Mouse (Mus musculus) urinary bladder, postnatal 25 days (tissue): Measurements from ENCODE around the gene Gm21988.

Experiments used
- DNase-seq: peaks from one replicate; pipeline ENCODE4 v3.0.0; 2022; ENCODE audit warnings: low spot score

The Gm21988 gene

DNA sequence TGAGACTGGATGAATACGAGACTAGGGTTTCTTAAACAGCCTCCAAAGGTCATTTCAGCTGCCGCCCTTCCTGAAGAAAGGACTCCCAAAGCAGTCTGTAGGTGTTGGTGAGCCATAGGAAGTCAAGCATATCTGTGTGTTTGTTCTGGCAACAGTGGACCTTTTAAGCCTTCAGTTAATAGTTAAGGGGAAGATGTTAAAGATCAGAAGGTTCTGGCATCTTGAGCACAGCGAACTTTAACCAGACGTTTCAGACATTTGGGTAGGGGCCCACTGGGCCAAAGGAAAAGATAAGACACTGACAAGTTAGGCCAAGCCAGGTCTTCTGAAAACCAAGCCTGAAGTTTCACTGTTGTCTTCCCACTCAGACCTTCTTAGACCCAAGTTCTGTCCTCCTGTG lies 21.6 kb downstream of the Gm21988 start:
- DNase-seq = no peak

DNA sequence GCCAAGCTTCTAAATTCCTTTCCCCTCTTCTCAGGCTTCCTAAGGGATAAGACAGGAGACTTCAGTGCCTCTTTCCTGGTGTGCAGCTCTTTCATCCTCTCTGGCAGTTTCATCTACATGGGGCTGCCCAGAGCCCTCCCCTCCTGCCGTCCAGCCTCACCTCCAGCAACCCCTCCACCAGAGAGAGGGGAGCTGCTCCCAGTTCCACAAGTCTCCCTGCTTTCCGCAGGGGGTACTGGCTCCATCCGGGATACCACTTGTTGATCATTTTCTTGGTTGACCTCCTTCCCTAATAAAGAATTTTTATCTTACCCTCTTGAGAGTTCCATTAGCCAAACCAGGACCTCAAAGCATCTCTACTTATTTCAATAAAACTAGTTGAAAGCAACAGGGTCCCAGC lies 23.5 kb downstream of the Gm21988 start:
- no peak for DNase-seq

DNA sequence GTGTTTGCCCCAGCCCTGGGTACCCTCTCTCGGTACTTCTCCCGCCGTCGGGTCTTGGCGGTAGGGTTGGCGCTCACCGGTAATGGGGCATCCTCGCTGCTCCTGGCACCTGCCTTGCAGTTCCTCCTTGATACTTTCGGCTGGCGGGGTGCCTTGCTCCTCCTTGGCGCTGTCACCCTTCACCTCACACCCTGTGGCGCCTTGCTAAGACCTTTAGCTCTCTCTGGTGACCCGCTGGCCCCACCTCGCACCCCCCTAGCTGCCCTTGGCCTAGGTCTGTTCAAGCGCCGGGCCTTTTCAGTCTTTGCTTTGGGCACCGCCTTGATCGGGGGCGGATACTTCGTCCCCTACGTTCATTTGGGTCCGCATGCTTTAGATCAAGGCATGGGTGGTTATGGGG lies 24.3 kb downstream of the Gm21988 start:
- DNase-seq = no peak

DNA sequence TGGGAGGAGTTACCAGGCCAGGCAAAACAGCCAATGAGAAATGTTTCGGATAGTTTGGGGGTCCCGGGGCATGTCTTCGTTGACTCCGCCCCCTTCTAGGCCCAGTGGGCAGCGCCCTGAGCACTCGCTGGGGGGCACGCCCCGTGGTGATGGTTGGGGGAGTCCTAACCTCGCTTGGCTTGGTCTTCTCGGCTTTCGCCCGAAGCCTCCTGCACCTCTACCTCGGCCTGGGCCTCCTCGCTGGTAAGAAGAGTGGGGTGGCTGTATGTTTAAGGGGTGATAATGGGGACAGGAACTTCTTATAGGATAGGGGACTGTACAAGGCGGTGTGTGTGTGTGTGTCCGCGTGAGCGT lies 24.8 kb downstream of the Gm21988 start:
- DNase-seq = no peak

DNA sequence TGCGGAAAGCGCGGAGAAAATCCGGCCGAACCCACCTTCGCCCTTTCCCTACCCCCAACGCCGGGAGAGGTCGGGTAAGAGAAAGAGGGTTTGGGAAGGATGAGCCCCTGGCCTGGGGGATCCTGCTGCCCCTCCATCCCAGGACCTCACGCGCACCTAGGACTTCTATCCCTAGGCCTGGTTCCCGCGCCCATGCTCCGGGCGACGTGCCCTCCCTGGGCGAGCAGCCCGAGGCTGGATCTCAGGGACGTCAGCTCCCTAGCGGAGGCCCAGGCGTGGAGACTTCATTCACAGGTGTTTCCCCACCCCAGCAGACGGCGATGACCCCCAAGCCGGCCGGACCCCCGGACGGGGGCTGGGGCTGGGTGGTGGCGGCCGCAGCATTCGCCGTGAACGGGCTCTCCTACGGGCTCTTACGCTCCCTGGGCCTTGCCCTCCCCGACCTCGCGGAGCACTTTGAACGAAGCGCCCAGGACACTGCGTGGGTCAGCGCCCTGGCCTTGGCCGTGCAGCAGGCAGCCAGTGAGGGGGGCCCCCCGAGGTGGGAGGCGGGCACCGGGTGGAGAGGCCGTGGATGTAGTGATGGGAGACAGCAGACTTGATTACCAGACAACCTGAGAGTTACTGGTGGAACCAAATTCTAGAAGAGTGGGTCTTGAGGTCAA lies 25.3 kb downstream of the Gm21988 start:
- DNase-seq = no peak

DNA sequence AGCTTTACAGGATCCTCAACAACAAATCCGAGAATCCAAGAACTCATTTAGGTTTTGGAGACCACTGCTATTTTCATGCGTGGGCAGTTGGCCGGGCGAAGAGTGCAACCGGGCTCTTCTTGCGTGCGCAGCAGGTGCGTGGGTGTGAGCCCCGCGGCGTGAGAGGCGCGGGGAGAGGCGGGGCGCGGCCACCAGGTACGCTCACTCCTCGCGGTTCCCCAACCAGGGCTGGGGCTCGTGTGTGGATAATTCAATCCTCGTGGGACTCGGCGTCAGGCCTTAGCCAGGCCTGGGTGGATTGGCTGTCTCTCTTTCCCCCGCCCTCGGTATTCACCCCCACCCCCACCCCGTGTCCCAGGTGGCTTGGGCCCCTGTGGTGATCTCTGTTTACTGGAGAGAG lies 25.9 kb downstream of the Gm21988 start:
- no peak for DNase-seq

DNA sequence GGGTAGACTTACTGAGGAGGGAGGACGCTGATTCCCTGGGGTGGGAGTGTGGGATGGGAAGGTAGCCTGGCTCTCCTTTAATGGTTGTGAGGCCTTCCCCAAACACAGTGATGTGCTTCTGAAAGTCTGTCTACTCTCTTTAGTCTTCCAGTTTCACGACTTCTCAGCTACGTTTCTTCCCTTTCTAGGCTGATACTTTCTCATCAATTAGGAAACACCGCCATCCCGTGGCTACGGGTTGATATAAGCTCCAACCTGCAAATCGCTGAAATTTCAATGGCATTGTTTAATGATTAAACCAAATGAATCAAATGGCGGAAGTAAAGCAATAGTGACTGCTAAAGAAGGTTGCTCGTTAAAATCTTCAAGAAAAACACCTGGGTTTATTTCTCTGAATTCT lies 26.7 kb downstream of the Gm21988 start:
- DNase-seq = no peak

DNA sequence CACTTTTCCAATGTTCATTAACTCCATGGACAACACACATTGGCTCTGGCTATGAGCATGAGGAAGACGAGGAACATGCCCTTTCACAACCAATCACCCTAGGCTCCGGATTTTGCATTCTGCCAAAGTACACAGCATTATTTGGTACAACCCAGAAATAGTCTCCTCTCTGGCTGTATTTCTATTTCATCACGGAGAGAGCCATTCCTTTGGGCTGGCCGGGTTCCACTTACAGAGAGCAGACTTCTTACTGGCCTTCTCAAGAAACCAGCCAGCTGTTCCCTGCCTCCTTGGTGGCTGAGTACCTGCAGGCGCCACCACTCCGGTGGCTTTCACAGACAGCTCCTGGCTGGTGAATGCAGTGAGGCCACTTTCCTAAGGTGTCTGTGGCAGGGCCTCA lies 27.2 kb downstream of the Gm21988 start, which contains the start of gene Slc16a11:
Gene Slc16a11, plus strand, starts transcription at position 330 of the 400 bp plus-strand sequence.
- no peak for DNase-seq

DNA sequence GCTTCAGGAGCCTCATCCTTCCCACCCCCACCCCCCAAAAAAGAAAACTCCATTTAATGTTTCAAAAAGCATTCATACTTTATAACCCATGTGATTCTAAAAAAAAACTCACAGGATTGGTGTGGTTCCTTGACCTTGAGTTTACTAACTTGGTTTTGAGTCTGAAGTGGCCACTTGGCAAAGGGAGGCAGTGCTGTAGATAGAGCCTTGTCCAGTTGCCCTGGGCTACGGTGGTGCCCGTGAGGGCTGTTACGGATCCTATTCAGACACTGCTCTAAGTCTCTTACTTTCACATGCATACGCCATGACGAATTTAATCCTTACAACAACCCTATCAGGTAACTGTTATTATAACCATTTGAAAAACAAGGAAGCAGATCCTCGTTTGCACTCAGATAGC lies 27.7 kb downstream of the Gm21988 start:
- DNase-seq = no peak

DNA sequence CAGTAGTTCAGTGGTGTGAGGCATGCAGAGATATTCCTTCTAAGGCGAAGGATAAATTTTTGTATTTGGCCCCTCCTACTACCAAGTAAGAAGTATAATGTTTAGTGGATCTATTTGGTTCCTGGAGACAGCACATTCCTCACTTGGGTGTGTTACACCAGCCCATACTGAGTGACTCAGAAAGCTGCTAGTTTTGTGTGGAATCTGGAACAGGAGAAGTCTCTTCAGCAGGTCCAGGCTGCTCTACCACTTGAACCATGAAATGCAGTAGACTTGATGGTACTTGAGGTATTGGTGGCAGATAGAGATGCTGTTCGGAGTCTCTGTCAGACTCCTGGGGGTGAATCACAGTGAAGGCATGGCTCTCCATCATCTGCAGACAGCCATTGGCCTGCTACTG lies 28.9 kb downstream of the Gm21988 start:
- DNase-seq = no peak

DNA sequence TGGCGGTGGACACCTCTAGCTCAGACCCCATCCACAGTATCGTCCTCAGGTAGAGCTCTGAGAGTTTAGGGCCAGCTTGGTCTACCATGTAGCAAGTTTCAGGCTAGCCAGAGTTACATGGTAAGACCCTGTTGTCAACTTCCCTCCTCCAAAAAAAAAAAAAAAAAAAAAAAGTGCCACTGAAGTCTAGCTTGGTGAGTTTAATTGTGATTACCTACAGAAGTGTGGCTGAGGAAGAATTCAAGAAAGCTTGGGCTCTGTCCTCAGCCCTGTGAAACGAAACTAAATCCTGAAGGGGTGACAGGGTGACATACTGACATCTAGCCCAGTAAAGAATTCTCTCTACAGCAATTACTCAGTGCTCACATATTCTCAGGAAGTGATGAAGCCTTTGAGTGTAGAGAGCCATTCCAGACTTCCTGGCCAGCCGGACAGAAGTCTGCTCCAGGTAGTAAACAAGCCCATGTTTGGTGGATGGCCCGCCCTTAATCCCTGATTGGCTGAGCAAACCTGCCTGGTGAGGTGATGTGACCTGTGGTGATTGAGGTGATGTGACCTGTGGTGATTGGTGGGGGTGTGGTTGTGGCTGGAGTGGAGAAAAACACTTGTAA lies 30.7 kb downstream of the Gm21988 start:
- no peak for DNase-seq

DNA sequence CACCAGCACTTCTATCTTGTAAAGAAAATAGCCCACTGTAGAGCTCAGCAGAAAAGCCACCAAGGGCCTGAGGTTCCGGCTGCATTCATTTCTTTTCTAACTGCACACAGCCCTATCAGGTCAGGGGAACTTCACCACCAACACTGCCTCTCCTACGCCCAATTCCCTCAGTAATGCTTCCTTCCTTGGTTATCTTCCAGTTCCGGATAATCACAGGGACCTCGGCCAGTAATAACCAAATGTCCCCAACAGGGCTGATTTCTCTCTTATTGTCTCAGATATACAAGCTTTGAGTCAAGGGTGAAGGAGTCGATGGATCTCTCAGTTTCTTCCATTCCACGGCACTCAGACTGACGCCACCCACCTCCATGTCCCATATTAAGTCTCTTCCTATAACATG lies 32.3 kb downstream of the Gm21988 start:
- no peak for DNase-seq

DNA sequence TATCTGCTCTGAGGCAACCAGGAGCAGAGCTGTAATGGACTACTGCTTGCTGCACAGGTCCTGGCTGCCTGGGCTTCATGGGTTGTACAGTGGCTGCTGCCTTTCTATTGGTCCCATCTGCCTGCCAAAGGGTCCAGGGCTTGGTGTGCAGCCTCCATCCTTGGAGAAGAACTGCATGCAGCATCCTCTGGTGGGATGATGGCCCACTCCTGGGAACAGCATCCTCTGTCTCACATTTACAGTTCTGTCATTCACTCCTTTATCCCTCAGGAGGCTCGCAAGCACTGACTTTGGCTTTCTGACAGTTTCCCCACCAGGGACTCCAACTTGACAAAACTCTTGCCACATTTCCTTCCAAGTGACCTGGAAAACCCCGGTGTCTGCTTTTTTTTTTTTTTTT lies 32.8 kb downstream of the Gm21988 start:
- no peak for DNase-seq

DNA sequence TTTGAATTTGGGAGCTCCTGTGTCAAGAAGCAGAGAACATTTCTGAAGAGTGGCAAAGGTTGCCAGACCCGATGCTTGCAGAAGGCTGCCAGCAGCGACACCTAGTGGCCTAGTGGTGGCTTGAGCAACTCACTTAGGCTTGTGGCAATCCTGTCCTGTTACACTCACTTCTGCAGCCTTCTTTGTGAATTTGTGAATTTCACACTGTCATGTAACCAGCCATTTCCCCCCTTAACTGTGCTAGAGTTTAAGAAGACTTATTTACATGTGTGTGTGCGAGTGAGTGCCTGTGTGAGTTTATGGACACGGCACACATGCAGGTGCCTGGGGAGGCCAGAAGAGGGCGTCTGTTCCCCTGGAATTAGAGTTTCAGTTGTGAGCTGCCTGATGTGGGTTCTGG lies 37.9 kb downstream of the Gm21988 start:
- DNase-seq = peak; percentile 88

DNA sequence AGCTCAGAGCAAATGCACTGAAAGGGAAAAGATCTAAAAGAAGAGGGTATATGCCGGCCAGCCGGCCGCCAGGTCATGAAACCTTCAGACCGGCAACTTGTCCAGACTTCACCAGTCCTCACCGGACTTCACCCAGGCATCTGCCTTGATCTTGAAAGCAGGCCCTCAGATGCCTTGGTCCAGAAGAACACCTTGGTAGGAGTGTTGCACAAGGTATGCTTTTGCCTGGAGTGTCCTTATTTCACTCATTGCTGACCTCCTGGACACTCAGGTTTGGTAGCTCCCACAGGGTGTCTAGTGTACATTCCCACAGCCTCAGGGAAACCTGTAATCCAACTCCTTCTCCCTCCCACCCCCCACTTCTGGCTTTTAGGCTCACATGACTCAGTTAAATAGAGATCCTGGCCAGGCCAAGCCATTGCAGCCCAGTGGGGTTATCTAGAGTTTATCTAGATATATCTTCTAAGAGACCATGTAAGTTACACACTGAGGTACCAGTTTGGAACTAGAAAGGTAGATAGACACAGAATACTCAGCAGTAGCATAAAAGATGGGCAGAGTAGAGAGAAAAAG lies 39.5 kb downstream of the Gm21988 start:
- no peak for DNase-seq

DNA sequence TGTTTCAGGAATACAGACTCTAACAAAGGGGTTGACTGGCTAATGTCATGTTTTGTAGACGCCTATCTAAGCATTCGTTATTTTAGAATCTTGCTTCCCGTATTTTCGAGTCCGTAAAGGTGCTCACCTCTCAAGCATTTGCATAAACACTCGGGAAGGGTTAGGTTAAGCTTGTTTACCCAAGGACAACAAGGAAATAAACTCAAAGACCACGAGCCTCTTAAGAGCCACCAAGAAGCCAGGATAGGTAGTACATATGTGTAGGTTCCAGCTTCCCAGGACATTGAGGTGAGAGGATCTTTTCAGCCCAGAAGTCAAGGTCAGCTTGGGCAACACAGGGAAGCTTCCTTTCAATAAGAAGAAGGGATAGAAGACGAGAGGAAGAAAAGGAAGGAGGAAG lies 40.5 kb downstream of the Gm21988 start:
- DNase-seq = no peak

DNA sequence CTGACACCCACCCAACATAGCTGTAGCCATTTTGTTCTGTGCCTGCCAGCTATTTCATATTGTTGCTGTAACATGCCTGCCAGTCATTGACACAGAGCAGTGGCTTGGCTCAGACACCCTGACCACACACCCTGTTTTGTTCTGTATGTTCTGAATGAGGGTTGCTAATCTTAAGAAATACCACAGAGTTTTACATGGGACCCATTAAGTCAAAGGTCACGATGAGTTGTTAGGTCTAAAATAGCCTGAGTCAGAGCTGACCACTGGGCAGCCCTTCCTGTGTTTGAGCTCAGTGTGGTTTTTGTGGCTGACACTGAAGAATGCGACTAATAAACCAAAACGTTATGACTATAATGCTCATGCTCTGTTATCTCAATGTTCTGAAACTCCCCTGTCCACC lies 41.3 kb downstream of the Gm21988 start:
- DNase-seq = no peak

DNA sequence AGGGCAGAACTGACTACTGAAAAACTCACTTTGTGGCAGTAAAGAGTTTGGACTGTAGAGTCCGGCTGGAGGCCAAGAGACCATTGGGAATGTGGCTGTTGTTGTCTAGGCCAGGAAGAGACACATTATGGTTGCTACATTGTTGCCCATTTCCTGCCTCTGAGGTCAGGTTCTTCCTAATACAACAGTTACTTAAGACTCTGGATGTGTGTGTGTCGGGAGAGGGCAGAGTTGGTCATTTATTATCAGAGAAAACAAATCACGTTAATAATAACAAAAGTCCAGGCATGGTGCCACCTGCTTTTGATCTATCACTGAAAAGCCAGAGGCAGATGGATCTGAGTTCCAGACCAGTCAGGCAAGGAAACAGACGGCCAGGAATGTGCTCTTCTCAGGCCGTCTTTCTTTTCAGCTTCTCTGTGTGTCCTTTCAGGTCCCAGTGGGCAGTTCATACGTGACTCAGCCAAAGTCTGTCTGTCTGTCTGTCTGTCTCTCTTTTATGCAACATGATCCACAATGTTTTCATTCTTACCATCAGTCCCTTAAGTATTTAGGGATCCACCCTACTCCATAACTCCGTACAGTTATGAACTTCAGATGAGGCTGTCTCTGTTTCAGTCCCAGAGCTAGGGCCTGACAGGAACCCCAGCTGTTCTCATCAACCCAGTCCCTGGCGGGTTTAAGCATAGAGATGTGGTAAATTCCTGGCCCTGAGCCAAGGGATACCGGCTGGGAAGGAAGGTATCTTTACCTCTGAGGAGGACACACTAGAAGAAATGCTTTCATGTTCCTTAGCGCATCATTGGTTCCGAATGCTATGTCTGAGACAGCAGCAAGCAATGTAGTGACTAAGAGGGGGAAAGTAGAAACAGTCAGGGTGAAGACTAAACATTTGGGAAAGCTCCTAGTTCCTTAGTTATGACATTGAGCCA lies 46.0 kb downstream of the Gm21988 start:
- DNase-seq = no peak

DNA sequence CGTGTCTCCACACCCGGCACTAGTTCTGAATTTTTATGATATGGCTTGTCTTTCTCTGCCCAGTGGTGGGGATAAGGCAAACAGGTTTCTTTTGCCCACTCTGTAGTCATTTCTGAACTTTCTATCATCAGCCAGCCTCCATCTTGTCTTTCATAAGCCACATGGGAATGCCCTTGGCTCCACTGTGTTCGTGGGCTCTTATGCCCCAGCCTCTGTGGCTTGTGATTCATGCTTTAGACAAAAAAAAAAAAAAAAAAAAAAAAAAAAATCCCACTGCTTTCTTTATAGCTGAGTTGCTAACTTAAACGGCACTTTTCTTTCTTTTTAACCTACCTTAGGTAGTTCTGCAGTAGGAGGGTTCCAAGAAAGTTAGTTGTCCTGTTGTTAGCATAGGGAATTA lies 47.5 kb downstream of the Gm21988 start:
- no peak for DNase-seq

DNA sequence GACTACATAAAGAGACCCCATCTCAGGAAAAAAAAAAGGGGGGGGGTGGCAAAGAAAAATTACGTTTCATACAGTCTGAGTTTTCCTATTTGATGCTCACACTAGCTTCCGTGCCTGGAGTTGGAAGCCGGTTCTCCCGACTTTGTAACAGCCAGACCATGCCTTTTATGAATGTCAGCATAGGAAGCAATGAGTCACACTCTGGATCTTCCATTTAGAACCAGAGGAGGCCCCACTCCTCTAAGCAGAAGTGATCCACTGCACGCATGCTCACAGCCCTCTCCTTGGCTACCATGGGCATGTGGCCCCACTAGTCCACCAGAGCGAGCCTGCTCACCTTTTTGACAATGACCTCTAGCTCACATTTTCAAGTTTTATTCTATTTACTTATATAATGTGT lies 48.4 kb downstream of the Gm21988 start:
- no peak for DNase-seq

DNA sequence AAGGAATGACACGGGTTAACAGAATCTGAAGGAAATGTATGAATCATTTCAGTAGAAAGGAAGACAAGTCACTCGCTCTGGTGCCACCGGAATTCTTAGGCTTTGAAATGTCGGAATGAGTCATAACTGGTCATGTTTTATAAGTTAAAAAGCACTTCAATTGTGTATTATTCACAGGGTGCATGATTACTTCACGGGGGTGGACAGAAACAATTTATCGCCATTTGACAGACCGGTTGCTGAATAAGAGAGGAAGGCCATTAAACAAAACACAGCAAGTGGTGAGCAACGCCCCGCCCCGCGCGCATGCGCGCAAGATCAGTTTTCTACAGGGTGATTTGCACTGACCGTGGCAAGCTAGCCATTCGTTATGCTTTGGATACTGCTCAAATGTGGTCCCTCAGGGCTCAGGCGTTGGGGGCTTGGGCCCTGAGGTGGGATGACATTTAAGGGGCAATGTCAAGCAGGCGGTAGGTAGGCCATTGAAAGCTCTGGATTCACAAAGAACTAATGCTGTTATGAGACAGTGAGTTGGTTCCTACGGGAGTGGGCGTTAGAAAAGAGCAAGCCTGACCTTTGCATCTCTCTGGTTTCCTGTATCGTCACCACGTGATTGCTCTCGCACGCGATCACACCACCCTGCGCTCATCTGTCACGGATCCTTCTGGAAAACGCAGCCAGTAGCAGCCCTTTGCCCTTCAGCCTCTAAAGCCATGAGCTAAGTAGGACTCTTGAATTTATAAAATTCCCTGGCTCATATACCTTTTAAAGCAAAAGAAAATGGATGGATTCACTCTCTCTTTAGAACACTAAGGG lies 50.1 kb downstream of the Gm21988 start:
- DNase-seq = no peak
